Mouse (Mus musculus) neutrophil, adult 5-6 weeks (primary cell): ENCODE measurements at regions not wholly inside any gene's neighbourhood (a gene's known extent, or its start where the extent isn't known, plus 50 kb on each side); places are given as distances from the start of the nearest gene placed in this dataset.
A peak's percentile ranks its signal among the peaks of the same experiment; 100 is the strongest.

Source experiments
- ATAC-seq: fragments of 151-379, 151-347 bp; 2 replicates; pipeline ENCODE4 v1.8.0; 2017; ENCODE audit warnings: mild to moderate bottlenecking, moderate TSS enrichment; ENCODE audit not compliant: insufficient number of reproducible peaks, poor library complexity, low FRiP score, severe bottlenecking; ENCODE audit errors: extremely low read depth

GRCm38 (mm10) chr4:105282681-105283462 is 125.7 kb downstream of the Plpp3 start:
- no peak for ATAC-seq

GRCm38 (mm10) chr4:105285431-105286013 is 128.4 kb downstream of the Plpp3 start:
- peak; percentile 86 for ATAC-seq

- ATAC-seq, result no peak; the same call in 1 of the 2 replicates
Measured at GRCm38 (mm10) chr4:105286299-105286698, 129.2 kb downstream of the Plpp3 start.

GRCm38 (mm10) chr4:105286809-105287208 is 129.7 kb downstream of the Plpp3 start:
- ATAC-seq, result no peak

GRCm38 (mm10) chr4:105287419-105287818 is 130.3 kb downstream of the Plpp3 start:
- ATAC-seq, result no peak

GRCm38 (mm10) chr4:105289635-105290034 is 132.5 kb downstream of the Plpp3 start:
- ATAC-seq, result no peak

GRCm38 (mm10) chr4:105290847-105291475 is 133.8 kb downstream of the Plpp3 start:
- ATAC-seq, result peak; percentile 48; the same call in 1 of the 2 replicates

GRCm38 (mm10) chr4:105291503-105291902 is 134.4 kb downstream of the Plpp3 start:
- ATAC-seq, result no peak

- ATAC-seq, result no peak
Measured at GRCm38 (mm10) chr4:105299358-105299757, 142.2 kb downstream of the Plpp3 start.

GRCm38 (mm10) chr4:105301547-105301946 is 144.4 kb downstream of the Plpp3 start:
- no peak for ATAC-seq

GRCm38 (mm10) chr4:105304166-105304565 is 147.0 kb downstream of the Plpp3 start:
- ATAC-seq, result no peak

- ATAC-seq, result peak; percentile 53; the same call in 1 of the 2 replicates
Measured at GRCm38 (mm10) chr4:105305931-105306330, 148.8 kb downstream of the Plpp3 start.

GRCm38 (mm10) chr4:105307356-105307755 is 150.2 kb downstream of the Plpp3 start:
- ATAC-seq, result no peak

- no peak for ATAC-seq
Measured at GRCm38 (mm10) chr4:105307905-105308304, 150.8 kb downstream of the Plpp3 start.

- ATAC-seq, result no peak
Measured at GRCm38 (mm10) chr4:105308971-105309488, 151.9 kb downstream of the Plpp3 start.

- no peak for ATAC-seq
Measured at GRCm38 (mm10) chr4:105312643-105313042, 155.5 kb downstream of the Plpp3 start.

GRCm38 (mm10) chr4:105313151-105313818 is 156.1 kb downstream of the Plpp3 start:
- ATAC-seq, result no peak

GRCm38 (mm10) chr4:105315095-105315494 is 157.9 kb downstream of the Plpp3 start:
- no peak for ATAC-seq

GRCm38 (mm10) chr4:105316478-105317206 is 159.5 kb downstream of the Plpp3 start:
- ATAC-seq, result peak; percentile 90
